Mouse (Mus musculus): ENCODE results near the gene Popdc3. TPM values are rescaled to one million over a fixed set of nuclear protein-coding genes. Genes with fewer than 3 reads are reported as not detected.
A peak's percentile ranks its signal among the peaks of the same experiment; 100 is the strongest.
"Not testable (repeated sequence)": the region's sequence is repeated elsewhere in the genome, so short reads cannot be mapped to it uniquely, and the experiment has no call there.

The Popdc3 gene
- polyA plus RNA-seq, 1 experiment from 2014 or later = 0.18 TPM

- Histone ChIP-seq H3K9me3 (no peaks in the 10 kb centered on the region), H3K36me3 (no peaks in the 10 kb centered on the region), H3K27me3 (ENCODE audit: insufficient read depth, poor library complexity, severe bottlenecking) (peaks cover 39% of the 10 kb centered on the region), H3K27ac (peak within 1 kb of the TSS; percentile 86), H3K4me1 (replicated peaks) (peaks cover 3% of the 10 kb centered on the region; the same call in 1 of the 2 replicates), H3K4me3 (peak within 1 kb of the TSS; percentile 78)
- peak; percentile 74 for DNase-seq (ENCODE audit: low spot score)
- 1% methylated on average over 116 of the region's 116 CpGs for WGBS
These were observed 157.8 kb downstream of the Popdc3 start, which contains the start of gene Bves for GRCm38 (mm10) chr10:45335434-45336422. Gene Bves (plus strand): TSS chr10:45335772.

GRCm38 (mm10) chr10:45339106-45339505 is 161.2 kb downstream of the Popdc3 start:
- no peak for DNase-seq (ENCODE audit: low spot score)
- H3K4me3 ChIP-seq = no peak overlapping the region
- 0 out of 2 replicates have a peak, but pooled peaks cover under 1% of the 10 kb centered on the region for H3K36me3 ChIP-seq
- WGBS = 77% methylated on average over 7 of the region's 7 CpGs
- peaks cover 29% of the 10 kb centered on the region for H3K27me3 ChIP-seq (ENCODE audit: insufficient read depth, poor library complexity, severe bottlenecking)
- no peaks in the 10 kb centered on the region for H3K9me3 ChIP-seq
- H3K27ac ChIP-seq = no peak overlapping the region
- peaks cover 3% of the 10 kb centered on the region; the same call in 1 of the 2 replicates for H3K4me1 ChIP-seq (replicated peaks)

DNA sequence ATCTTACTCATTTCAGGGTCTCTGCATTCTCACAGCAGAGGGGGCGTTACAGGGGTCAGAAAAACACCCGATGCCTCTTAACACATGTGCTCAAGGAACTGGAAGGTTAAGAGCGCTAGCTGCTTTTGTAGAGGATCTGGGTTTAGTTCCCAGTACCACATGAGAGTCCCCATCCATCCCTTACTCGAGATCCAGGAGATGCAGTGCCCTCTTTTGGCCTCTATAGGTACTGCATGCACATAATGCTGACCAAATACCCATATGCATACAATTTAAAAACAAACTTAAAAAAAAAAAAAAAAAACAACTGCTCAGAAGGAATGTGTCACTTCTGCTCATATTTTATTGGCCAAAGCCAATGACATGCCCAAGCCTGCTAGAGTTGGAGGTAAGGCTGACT is 166.5 kb downstream of the Popdc3 start:
- no peaks in the 10 kb centered on the region for H3K27me3 ChIP-seq (ENCODE audit: insufficient read depth, poor library complexity, severe bottlenecking)
- 84% methylated on average over 4 of the region's 4 CpGs for WGBS
- no peak overlapping the region for H3K27ac ChIP-seq
- H3K36me3 ChIP-seq = 0 out of 2 replicates have a peak, but pooled peaks cover 3% of the 10 kb centered on the region
- 0 out of 2 replicates have a peak, but pooled peaks cover 3% of the 10 kb centered on the region for H3K9me3 ChIP-seq
- no peak for DNase-seq (ENCODE audit: low spot score)
- H3K4me1 ChIP-seq (replicated peaks) = no peaks in the 10 kb centered on the region
- no peak overlapping the region for H3K4me3 ChIP-seq

GRCm38 (mm10) chr10:45345217-45345616 is 167.3 kb downstream of the Popdc3 start:
- no peak overlapping the region for H3K4me3 ChIP-seq
- no peak for DNase-seq (ENCODE audit: low spot score)
- 0 out of 2 replicates have a peak, but pooled peaks cover 3% of the 10 kb centered on the region for H3K9me3 ChIP-seq
- 0 out of 2 replicates have a peak, but pooled peaks cover 3% of the 10 kb centered on the region for H3K36me3 ChIP-seq
- WGBS = 75% methylated on average over 9 of the region's 9 CpGs
- H3K4me1 ChIP-seq (replicated peaks) = no peaks in the 10 kb centered on the region
- H3K27me3 ChIP-seq (ENCODE audit: insufficient read depth, poor library complexity, severe bottlenecking) = no peaks in the 10 kb centered on the region
- H3K27ac ChIP-seq = no peak overlapping the region

GRCm38 (mm10) chr10:45348143-45348542 is 170.2 kb downstream of the Popdc3 start:
- DNase-seq (ENCODE audit: low spot score); H3K27me3 ChIP-seq (ENCODE audit: insufficient read depth, poor library complexity, severe bottlenecking); H3K9me3 ChIP-seq; H3K4me3 ChIP-seq; H3K36me3 ChIP-seq; H3K27ac ChIP-seq; H3K4me1 ChIP-seq (replicated peaks): not testable (repeated sequence)
- WGBS = 86% methylated on average over 3 of the region's 3 CpGs

DNA sequence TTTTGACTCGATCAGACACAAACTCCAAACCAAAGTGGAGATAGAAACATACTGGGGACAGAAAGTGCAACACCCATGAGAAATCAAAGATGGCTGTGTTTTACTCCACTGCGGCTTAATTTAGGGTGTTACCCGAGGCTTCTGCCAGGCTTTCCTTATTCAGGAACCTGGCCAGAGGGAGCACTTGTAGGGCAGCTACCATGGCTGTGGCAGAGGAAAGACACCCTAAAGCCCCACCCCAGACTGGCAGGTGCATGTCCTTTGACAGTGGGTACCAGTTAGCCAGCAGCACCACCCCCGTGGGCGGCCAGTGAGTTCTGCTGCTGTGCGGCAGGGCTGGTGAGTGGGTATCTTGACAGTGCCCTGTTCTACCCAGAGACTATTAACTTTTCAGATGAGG is 178.2 kb downstream of the Popdc3 start:
- H3K4me1 ChIP-seq (replicated peaks) = no peaks in the 10 kb centered on the region
- no peak overlapping the region for H3K27ac ChIP-seq
- 96% methylated on average over 6 of the region's 6 CpGs for WGBS
- no peaks in the 10 kb centered on the region for H3K36me3 ChIP-seq
- no peaks in the 10 kb centered on the region for H3K9me3 ChIP-seq
- no peak overlapping the region for H3K4me3 ChIP-seq
- H3K27me3 ChIP-seq (ENCODE audit: insufficient read depth, poor library complexity, severe bottlenecking) = no peaks in the 10 kb centered on the region
- DNase-seq (ENCODE audit: low spot score) = no peak

DNA sequence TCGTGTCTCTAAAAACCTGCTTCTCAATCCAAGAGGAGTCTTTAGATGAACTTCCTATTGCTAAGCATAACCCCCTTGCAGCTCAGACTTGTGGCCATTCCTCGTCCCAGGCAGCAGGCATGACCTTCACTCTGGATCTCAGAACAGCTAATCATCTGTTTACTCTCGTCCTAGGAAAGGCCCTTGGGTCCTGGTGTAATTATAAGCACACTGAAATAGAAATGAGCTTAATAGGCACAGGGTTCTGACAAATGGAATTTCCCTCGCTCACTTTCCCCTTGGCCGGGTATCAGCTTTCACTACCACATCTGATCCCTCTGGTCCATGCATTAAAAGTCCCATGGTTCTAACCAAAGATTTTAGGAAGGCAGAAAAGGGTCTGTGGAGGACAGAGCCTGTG is 185.5 kb downstream of the Popdc3 start:
- WGBS = 58% methylated on average over 5 of the region's 5 CpGs
- Histone ChIP-seq H3K36me3 (no peaks in the 10 kb centered on the region), H3K27ac (no peak overlapping the region), H3K9me3 (no peaks in the 10 kb centered on the region), H3K27me3 (ENCODE audit: insufficient read depth, poor library complexity, severe bottlenecking) (no peaks in the 10 kb centered on the region), H3K4me1 (replicated peaks) (no peaks in the 10 kb centered on the region; the same call in 1 of the 2 replicates), H3K4me3 (no peak overlapping the region)
- DNase-seq (ENCODE audit: low spot score) = no peak

- Histone ChIP-seq H3K9me3 (no peaks in the 10 kb centered on the region), H3K27ac (no peak overlapping the region), H3K27me3 (ENCODE audit: insufficient read depth, poor library complexity, severe bottlenecking) (no peaks in the 10 kb centered on the region), H3K4me1 (replicated peaks) (no peaks in the 10 kb centered on the region; the same call in 1 of the 2 replicates), H3K4me3 (no peak overlapping the region), H3K36me3 (no peaks in the 10 kb centered on the region)
- 89% methylated on average over 17 of the region's 17 CpGs for WGBS
- DNase-seq (ENCODE audit: low spot score) = no peak
These were observed 189.2 kb downstream of the Popdc3 start for GRCm38 (mm10) chr10:45366987-45367705.

Other genes starting within 250 kb of the Popdc3 start
- 34.0 and 38.3 TPM in 2 replicates for gene Prep, start 110.9 kb upstream of the Popdc3 start, polyA plus RNA-seq (2016; fragmentation: Nextera tagmentation; extraction: Ambion mirVana)
- gene Bves, start 157.7 kb downstream of the Popdc3 start, polyA plus RNA-seq (2016; fragmentation: Nextera tagmentation; extraction: Ambion mirVana) = 1.8 and 2.5 TPM in 2 replicates